Mouse (Mus musculus) Muller cell, postnatal 12 days (primary cell): ENCODE results near the gene Trem3.
A peak's percentile ranks its signal among the peaks of the same experiment; 100 is the strongest.

Source experiments
- DNase-seq: peaks from one replicate; pipeline ENCODE4 v3.0.0-alpha.2; 2015; ENCODE audit errors: inconsistent ontology term

Trem3 gene

DNA sequence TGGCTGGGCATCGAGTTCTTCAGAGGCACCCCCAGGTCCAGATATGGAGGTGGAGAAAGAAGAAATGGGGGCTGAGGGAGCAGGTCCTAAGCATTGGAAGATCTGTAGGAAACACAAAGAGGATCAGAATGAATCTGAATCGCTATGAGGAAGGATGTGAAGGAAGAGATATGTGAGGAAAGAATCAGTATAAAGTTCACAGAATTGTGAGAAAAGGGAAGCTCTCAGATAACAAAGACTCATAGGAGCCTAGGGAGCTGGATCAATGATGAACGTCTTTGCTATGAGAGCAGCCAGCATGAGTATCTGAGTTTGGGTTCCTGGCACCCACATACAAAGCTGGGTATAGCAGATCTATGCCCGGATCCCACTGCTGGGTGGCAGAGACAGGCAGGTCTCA, 22.3 kb downstream of the Trem3 start:
- DNase-seq: no peak

DNA sequence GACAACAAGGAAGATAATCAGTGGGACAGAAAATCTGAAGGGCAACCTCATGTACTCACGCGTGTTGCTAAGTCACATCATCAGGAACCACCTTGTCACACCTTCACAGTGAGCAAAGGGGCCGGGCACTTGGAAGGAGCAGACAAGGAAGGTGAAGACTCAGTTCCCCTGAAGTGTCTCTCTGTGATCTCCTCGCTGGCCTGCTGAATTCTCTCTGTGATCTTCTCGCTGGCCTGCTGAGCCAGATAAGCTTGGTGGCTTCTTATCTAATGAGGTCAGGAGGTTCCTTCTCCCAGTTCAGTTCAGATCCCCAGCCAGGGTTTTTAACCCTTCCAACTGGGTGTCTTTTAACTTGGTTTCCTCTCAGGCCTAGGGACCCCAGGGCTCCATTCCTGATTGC, 24.6 kb downstream of the Trem3 start:
- no peak for DNase-seq

GRCm38 (mm10) chr17:48272598-48272997, 25.0 kb downstream of the Trem3 start:
- DNase-seq: no peak

DNA sequence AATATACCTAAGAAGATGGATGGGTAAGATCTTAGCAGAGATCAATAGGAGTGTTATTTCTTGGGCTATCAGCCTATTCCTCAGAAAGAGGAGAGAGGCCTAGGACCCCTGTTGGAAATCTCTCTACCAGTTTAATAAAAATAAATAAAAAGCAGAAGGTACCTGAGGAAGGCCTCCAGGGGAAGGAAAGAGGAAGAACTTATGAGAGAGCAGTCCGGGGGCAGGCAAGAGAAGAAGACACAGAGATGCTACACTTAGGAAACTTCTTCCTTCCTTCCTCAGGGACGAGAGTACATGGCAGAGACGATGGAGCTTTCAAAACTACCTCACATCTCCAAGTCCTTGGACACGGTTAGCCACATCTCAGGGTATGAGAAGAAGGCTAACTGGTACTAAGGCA, 26.5 kb downstream of the Trem3 start:
- DNase-seq: no peak

- DNase-seq: peak; percentile 45
Observed at GRCm38 (mm10) chr17:48274885-48275284, 27.3 kb downstream of the Trem3 start.

GRCm38 (mm10) chr17:48275736-48276135, 28.2 kb downstream of the Trem3 start:
- DNase-seq: no peak

GRCm38 (mm10) chr17:48278381-48278780, 30.8 kb downstream of the Trem3 start:
- no peak for DNase-seq

- no peak for DNase-seq
Observed at GRCm38 (mm10) chr17:48279002-48279401, 31.4 kb downstream of the Trem3 start.

DNA sequence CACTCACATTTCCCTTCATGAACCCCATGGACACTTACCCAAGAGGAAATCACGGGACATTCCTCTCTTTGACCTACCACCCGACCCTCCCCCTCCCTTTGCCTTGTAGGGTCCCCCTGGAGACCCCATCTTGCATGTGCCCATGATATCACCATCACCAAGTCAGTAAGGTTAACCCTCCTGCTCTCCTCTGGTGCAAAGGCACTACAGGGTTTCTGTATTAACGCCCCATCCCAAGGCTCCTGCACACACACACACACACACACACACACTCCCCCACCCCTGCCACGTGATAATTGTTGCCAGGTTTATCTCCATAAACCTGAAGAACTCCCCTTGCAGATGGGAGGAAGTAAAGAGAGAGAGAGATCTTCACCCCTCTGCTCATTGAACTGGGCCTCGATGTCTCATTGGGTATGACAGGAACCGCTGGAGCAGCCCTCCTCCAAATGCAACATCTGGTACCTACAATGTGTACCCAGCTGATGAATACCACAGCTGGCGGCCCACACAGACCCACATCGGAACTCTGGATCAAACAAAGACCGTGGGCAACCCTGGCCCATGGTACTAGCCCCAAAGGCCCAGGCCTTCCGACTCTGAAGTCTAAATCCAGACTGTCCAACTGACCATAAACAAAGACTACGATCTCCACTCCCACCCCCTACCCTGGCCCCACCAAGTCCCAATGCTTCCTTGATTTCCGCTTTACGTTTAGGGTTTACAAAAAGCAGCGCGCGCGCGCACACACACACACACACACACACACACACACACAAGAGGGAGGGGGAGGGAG, 33.6 kb downstream of the Trem3 start:
- DNase-seq: peak; percentile 0

DNA sequence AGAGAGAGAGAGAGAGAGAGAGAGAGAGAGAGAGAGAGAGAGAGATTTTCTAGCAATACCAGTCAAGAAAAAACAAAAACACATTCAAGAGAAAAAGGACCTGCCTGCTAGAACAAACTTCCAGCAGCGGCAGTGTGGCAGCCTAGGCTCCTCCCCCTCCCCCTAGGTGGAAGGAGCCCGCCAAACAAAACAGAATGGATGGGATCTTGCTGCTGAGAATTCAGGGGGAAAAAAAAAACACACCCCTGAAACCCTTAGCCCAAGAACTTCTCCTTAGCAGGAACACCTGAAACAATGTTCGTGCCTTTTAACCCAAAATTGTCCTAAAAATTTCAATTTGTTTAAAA, 34.1 kb downstream of the Trem3 start:
- DNase-seq: peak; percentile 5

DNA sequence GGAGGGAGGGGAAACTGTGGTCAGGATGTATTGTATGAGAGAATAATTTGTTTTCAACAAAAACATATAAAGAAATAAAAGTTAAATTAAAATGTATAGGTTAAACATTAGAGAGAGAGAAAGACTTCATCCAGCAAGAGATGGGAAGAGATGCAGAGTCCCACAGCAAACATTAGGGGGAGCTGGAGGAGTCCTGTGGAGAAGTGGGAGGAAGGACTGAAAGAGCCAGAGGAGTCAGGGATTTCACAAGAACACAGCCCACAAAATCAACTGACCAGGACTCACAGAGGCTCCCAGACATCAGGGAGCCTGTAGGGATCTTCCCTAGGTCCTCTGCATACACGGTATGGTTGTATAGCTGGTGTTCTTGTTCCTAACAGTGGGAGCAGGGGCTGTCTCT, 39.2 kb downstream of the Trem3 start:
- no peak for DNase-seq

- DNase-seq: no peak
Observed at GRCm38 (mm10) chr17:48287276-48287675, 39.7 kb downstream of the Trem3 start.

- no peak for DNase-seq
Observed at GRCm38 (mm10) chr17:48293500-48294194, 46.1 kb downstream of the Trem3 start.

DNA sequence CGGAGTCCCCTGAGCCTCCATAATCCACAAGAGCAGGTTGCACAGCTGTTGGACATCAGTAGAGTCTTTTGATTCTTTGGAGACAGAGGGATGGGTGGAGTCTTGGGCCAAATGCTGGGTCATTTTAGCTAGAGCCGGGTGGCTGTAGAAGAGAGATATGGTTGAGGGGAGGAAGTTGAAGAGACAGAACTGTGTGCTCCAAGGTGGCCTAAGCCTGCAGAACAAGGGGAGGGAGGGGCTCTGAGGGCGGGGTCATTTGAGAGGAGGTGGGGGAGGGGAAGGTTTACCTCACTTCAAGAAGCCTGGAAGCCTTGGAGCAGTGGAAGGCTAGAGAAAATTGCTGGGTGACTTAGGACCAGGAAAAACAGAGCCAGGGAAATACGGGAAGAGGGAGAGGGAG, 51.6 kb downstream of the Trem3 start, which contains the start of gene Treml2:
Gene Treml2, plus strand, starts transcription at position 296 of the 400 bp plus-strand sequence.
- no peak for DNase-seq

DNA sequence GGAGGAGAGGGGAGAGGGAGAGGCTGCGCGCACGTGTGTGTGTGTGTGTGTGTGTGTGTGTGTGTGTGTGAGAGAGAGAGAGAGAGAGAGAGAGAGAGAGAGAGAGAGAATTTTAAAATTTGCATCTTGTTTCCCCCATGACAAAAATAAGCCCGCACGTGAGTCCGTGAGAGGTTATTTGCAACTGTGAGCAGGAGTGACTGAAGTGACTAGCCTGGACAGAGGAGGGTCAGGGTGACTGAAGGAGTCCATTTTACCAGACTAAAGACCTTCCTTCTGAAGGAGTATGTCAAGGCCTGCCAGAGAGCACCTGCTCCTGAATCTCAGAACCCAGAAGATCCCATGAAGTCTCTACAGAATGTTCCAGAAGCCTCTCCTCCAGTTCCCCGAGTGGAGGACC, 52.2 kb downstream of the Trem3 start:
- no peak for DNase-seq

- DNase-seq: no peak
Observed at GRCm38 (mm10) chr17:48300199-48300598, 52.6 kb downstream of the Trem3 start.

- no peak for DNase-seq
Observed at GRCm38 (mm10) chr17:48300861-48301260, 53.3 kb downstream of the Trem3 start.

DNA sequence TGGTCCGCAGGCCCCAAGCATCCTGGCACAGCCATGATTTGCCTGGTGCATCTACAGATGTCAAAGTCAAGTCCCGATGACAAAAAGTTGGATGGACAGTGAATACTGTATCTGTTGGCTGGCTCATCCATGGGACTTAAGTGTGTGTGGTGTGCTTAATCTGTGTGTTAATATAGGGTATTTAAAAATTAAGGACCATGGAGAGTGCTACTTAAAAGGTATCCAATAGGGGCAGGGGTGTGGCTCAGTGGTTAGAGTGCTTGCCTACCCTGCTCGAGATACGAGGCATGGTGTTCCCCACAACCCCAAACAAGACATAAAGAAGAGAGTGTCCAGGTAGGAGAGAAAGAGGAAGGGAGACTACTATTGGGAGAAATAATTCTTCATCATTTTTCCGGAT, 54.2 kb downstream of the Trem3 start:
- DNase-seq: no peak
